8 mouse cellular contexts compared by ENCODE assay signal in genomic region chr14:16379917-16380570, GRCm38 (mm10). TPM values are rescaled to one million over a fixed set of nuclear protein-coding genes. Genes with fewer than 3 reads are reported as not detected.
DNase-seq lines count a peak whose midpoint lies in the region; ATAC-seq and TF ChIP-seq lines count a peak whose summit lies in the region.

No protein-coding gene starts in this region.

- peaks cover 5% of the 10 kb centered on the region; the same call in 1 of the 2 replicates for H3K4me1 ChIP-seq in kidney, adult 2 months (ENCODE audit: control insufficient read depth, insufficient read depth, low read length)
- peaks cover 2% of the 10 kb centered on the region; the same call in 1 of the 2 replicates for H3K4me1 ChIP-seq in liver, embryonic 11.5 days (replicated peaks; ENCODE audit: control insufficient read depth, insufficient read depth, low read length)

- 11% methylated on average over 2 of the region's 2 CpGs for WGBS in kidney, adult 2 months
- 14% methylated on average over 2 of the region's 2 CpGs for WGBS in liver, embryonic 11.5 days

- no peak for TF ChIP-seq POLR2A in kidney, adult 2 months (IDR thresholded peaks at IDR 0.05; ENCODE audit: low read depth, low read length)
- no peak for TF ChIP-seq POLR2A in myocyte (IDR thresholded peaks at IDR 0.05; ENCODE audit: insufficient read length, low read depth)

- H3K79me2 ChIP-seq in myocyte (ENCODE audit: control insufficient read depth, insufficient read depth), result peaks cover 76% of the 10 kb centered on the region

- DNase-seq in CD4-positive, CD25-positive, alpha-beta regulatory T cell, adult 2 months (ENCODE audit: low read depth, low spot score), result peak; percentile 86
- DNase-seq in R1 (ENCODE audit: low read depth, low spot score), result peak; percentile 88
- DNase-seq in embryo, embryonic 10.5 days (ENCODE audit: low spot score), result peak; percentile 92
- DNase-seq in heart, adult 9 months (ENCODE audit: low spot score in 2 of 2), result peak; percentile 68 to 78
- DNase-seq in kidney, adult 2 months, result peak; percentile 85
- DNase-seq in liver, embryonic 11.5 days (ENCODE audit: low spot score), result no peak
- DNase-seq in yolk sac, embryonic 10.5 days (ENCODE audit: low spot score), result peak; percentile 20

- no peak overlapping the region for H3K4me2 ChIP-seq in liver, embryonic 11.5 days
- peak overlapping the region; percentile 14 for H3K4me2 ChIP-seq in myocyte (ENCODE audit: low read depth)

- H3K9me3 ChIP-seq in liver, embryonic 11.5 days (ENCODE audit: control insufficient read depth, low read length), result no peaks in the 10 kb centered on the region

- no peak overlapping the region for H3ac ChIP-seq in myocyte (ENCODE audit: control insufficient read depth, insufficient read length)

- H3K4me3 ChIP-seq in kidney, adult 2 months (ENCODE audit: insufficient read depth, low read depth, low read length), result no peak overlapping the region
- H3K4me3 ChIP-seq in liver, embryonic 11.5 days (ENCODE audit: low read depth, low read length), result no peak overlapping the region
- no peak overlapping the region for H3K4me3 ChIP-seq in myocyte

- peak; percentile 82 for ATAC-seq in liver, embryonic 11.5 days (replicated peaks; ENCODE audit: low FRiP score)

- peak; percentile 45 for TF ChIP-seq CTCF in kidney, adult 2 months (conservative IDR thresholded peaks at IDR 0.05; ENCODE audit: insufficient read depth, insufficient read length, low read depth, low read length)

- H3K27me3 ChIP-seq in kidney, adult 2 months (replicated peaks; ENCODE audit: control insufficient read depth, insufficient read depth, low read length), result no peaks in the 10 kb centered on the region
- no peaks in the 10 kb centered on the region for H3K27me3 ChIP-seq in liver, embryonic 11.5 days (replicated peaks; ENCODE audit: control insufficient read depth, insufficient read depth, low read length)
- no peaks in the 10 kb centered on the region for H3K27me3 ChIP-seq in myocyte (ENCODE audit: control insufficient read depth, insufficient read depth, insufficient read length)

- H3K27ac ChIP-seq in kidney, adult 2 months (ENCODE audit: insufficient read depth, low read depth, low read length), result no peak overlapping the region
- no peak overlapping the region for H3K27ac ChIP-seq in liver, embryonic 11.5 days (ENCODE audit: low read depth, low read length)

- no peak overlapping the region for H3K9ac ChIP-seq in liver, embryonic 11.5 days (ENCODE audit: low read depth, low read length)

- H3K36me3 ChIP-seq in kidney, adult 2 months (ENCODE audit: control insufficient read depth, insufficient read depth, low read length), result no peaks in the 10 kb centered on the region
- H3K36me3 ChIP-seq in liver, embryonic 11.5 days (ENCODE audit: control insufficient read depth, insufficient read depth, low read length), result no peaks in the 10 kb centered on the region; the same call in 1 of the 2 replicates
- peaks cover 5% of the 10 kb centered on the region for H3K36me3 ChIP-seq in myocyte (ENCODE audit: control insufficient read depth, insufficient read depth)

TF ChIP-seq in myocyte, 11 proteins besides CTCF, POLR2A, EP300 and RAD21:
- no peak for TF ChIP-seq SRF (IDR thresholded peaks at IDR 0.05; ENCODE audit: control insufficient read depth, insufficient read length, low read depth)
- TF ChIP-seq POLR2AphosphoS2 (IDR thresholded peaks at IDR 0.05; ENCODE audit: insufficient read length, low read depth), result no peak
- TF ChIP-seq E2F4 (IDR thresholded peaks at IDR 0.05; ENCODE audit: insufficient read depth), result no peak
- no peak for TF ChIP-seq TCF12 (IDR thresholded peaks at IDR 0.05; ENCODE audit: insufficient read depth, poor library complexity, severe bottlenecking)
- no peak for TF ChIP-seq TCF3 (IDR thresholded peaks at IDR 0.05; ENCODE audit: insufficient read length, low read depth)
- no peak for TF ChIP-seq CEBPB (IDR thresholded peaks at IDR 0.05; ENCODE audit: insufficient read depth, poor library complexity, severe bottlenecking)
- TF ChIP-seq MYOD1 (IDR thresholded peaks at IDR 0.05; ENCODE audit: control insufficient read depth in 1 of 3, insufficient read length in 2 of 3, low read depth in 2 of 3), result no peak
- TF ChIP-seq REST (IDR thresholded peaks at IDR 0.05; ENCODE audit: insufficient read depth, insufficient read length), result no peak
- no peak for TF ChIP-seq USF1 (IDR thresholded peaks at IDR 0.05; ENCODE audit: low read depth)
- TF ChIP-seq MYOG (IDR thresholded peaks at IDR 0.05; ENCODE audit: control insufficient read depth in 1 of 3, insufficient read depth in 1 of 3, insufficient read length in 2 of 3, low read depth in 2 of 3), result no peak
- no peak for TF ChIP-seq MAX (IDR thresholded peaks at IDR 0.05; ENCODE audit: low read depth)
TF ChIP-seq in myocyte: peak in this region for 0.

RNA-seq across cellular contexts. Expression of gene Top2b, which starts 15.1 kb away (rescaled TPM):
- polyA plus RNA-seq in kidney, adult 2 months (2012; rRNA removed), result 5.4 and 10.5 TPM in 2 replicates
- 67.8 and 72.4 TPM in 2 replicates for polyA plus RNA-seq in liver, embryonic 11.5 days (2014; fragmentation: Nextera tagmentation; extraction: Ambion mirVana)
- 14.9 TPM for polyA plus RNA-seq in myocyte (2012; fragmentation: generic; extraction: Trizol)
